Mouse (Mus musculus) midbrain, postnatal 0 days (tissue): ENCODE data around the gene Hlcs. TPM values are rescaled to one million over a fixed set of nuclear protein-coding genes. Genes with fewer than 3 reads are reported as not detected.
A peak's percentile ranks its signal among the peaks of the same experiment; 100 is the strongest.

Experiments
- ATAC-seq: fragments of 200-750 bp; cut with Nextera tagmentation; 2 replicates; pipeline ENCODE4 v1.8.0; 2017; ENCODE audit warnings: moderate number of reproducible peaks, mild to moderate bottlenecking, moderate TSS enrichment, moderate library complexity; ENCODE audit not compliant: low FRiP score
- DNase-seq: peaks from one replicate; pipeline ENCODE4 v3.0.0-alpha.2; 2015; ENCODE audit warnings: low spot score
- H3K27ac ChIP-seq: fragments of 300-500 bp; sonication (generic); 2 replicates; pipeline ENCODE4 v1.5.1; 2014; ENCODE audit warnings: low read depth, mild to moderate bottlenecking, low read length, mixed read lengths
- H3K27me3 ChIP-seq: fragments of 300-500 bp; sonication (generic); 2 replicates; pipeline ENCODE4 v1.6.1; 2014; ENCODE audit warnings: low read length, control low read depth, mixed read lengths; ENCODE audit not compliant: insufficient read depth
- H3K36me3 ChIP-seq: fragments of 300-500 bp; sonication (generic); 2 replicates; pipeline ENCODE4 v1.6.1; 2014; ENCODE audit warnings: low read length, control low read depth, mixed read lengths; ENCODE audit not compliant: insufficient read depth
- H3K4me1 ChIP-seq: fragments of 300-500 bp; sonication (generic); 2 replicates; pipeline ENCODE4 v1.6.1; 2014; ENCODE audit warnings: mild to moderate bottlenecking, control low read depth, antibody characterized with exemption, low read length, mixed read lengths; ENCODE audit not compliant: insufficient read depth
- H3K4me2 ChIP-seq: fragments of 300-500 bp; sonication (generic); 2 replicates; pipeline ENCODE4 v1.6.1; 2014; ENCODE audit warnings: low read depth, mild to moderate bottlenecking, low read length, mixed read lengths; ENCODE audit not compliant: poor library complexity, severe bottlenecking
- H3K4me3 ChIP-seq: fragments of 300-500 bp; sonication (generic); 2 replicates; pipeline ENCODE4 v1.5.1; 2014; ENCODE audit warnings: low read depth, mild to moderate bottlenecking, low read length, moderate library complexity
- H3K9ac ChIP-seq: fragments of 300-500 bp; sonication (generic); replicated peaks from 2 replicates; pipeline ENCODE4 v1.6.1; 2014; ENCODE audit warnings: mild to moderate bottlenecking, low read length, moderate library complexity, mixed read lengths; ENCODE audit not compliant: poor library complexity, severe bottlenecking
- H3K9me3 ChIP-seq: fragments of 300-500 bp; sonication (generic); 2 replicates; pipeline ENCODE4 v1.6.1; 2016; ENCODE audit warnings: low read length, control low read depth
- CTCF ChIP-seq: IDR thresholded peaks from 2 replicates; pipeline ENCODE4 v1.5.1; 2016; ENCODE audit warnings: antibody characterized with exemption, mild to moderate bottlenecking
- WGBS: fragments of 180-500 bp; shearing (Covaris S2); extraction: QIAGEN DNeasy Blood & Tissue Kit; methylation state at CpG from one replicate; pipeline ENCODE4 v1.1.7; 2014; 5-methylcytosine and 5-hydroxymethylcytosine counted together
- polyA plus RNA-seq: library from polyadenylated mRNA; unstranded; fragments of >200 nt; fragmentation: Nextera tagmentation; extraction: Ambion mirVana; gene quantifications from 2 replicates; pipeline ENCODE4 v1.2.1, GENCODE M21; 2015
- total RNA-seq: library from RNA; depleted of rRNA; stranded (reverse); fragments of >200 nt; gene quantifications from 2 replicates; pipeline ENCODE4 v1.2.3, GENCODE M21; 2014

The Hlcs gene
- total and polyA plus RNA-seq, 2 experiments from 2014 or later = 7.8 to 10.0 TPM

- Histone ChIP-seq H3K4me1 (peaks cover 5% of the 10 kb centered on the region; the same call in 1 of the 2 replicates), H3K36me3 (no peaks in the 10 kb centered on the region), H3K27me3 (no peaks in the 10 kb centered on the region; the same call in 1 of the 2 replicates), H3K4me2 (no peak overlapping the region), H3K9ac (no peak overlapping the region), H3K9me3 (no peaks in the 10 kb centered on the region), H3K27ac (no peak overlapping the region), H3K4me3 (no peak overlapping the region)
- ATAC-seq (no peak), DNase-seq (no peak)
- no peak for TF ChIP-seq CTCF
- WGBS = 83% methylated on average over 5 of the region's 5 CpGs
Measured at GRCm38 (mm10) chr16:94317752-94318151, 4.4 kb upstream of the Hlcs start.

DNA sequence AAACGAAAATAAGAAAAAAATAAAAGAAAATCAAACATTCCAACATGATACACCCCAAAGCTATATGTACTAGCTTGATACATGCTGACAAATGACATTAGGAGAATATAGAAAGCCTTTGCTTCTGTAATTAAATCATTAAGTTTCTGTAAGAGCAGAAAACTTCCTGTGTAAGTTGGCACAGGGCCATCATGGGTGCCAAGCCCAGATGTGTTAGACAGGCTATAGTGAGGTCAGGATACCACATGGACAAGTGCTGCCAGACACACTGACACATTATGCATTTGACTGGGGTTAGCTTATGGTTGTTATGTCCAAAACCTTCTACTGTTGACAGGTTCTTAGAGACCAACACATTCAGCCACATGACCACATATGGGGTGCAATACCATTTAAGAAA lies 1.8 kb upstream of the Hlcs start:
- Histone ChIP-seq H3K27ac (no peak overlapping the region), H3K4me1 (peaks cover 10% of the 10 kb centered on the region; the same call in 1 of the 2 replicates), H3K4me2 (no peak overlapping the region), H3K9ac (no peak overlapping the region), H3K4me3 (no peak overlapping the region), H3K27me3 (no peaks in the 10 kb centered on the region; the same call in 1 of the 2 replicates), H3K9me3 (no peaks in the 10 kb centered on the region), H3K36me3 (no peaks in the 10 kb centered on the region)
- no peak for TF ChIP-seq CTCF
- ATAC-seq (no peak), DNase-seq (no peak)
- WGBS = 47% methylated on average over 1 of the region's 1 CpGs

DNA sequence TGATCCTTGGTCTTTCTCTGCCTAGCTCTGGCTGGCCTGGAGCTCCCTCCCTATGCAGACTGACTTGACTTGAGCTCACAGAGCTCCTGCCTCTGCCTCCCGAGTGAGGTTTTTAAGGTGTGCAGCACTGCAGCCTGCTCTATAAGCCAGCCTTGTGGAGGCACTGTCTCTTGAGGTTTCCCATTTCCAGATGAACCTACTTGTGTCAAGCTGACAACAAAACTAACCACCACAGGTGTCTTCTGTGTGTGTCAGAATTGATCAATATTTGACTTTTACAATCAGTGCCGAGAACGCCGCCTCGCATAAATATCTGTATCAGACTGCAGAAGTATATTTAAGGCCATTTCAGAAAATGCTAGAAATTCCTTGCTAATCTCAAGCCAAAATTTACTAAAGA lies 1.3 kb upstream of the Hlcs start:
- ATAC-seq (no peak), DNase-seq (no peak)
- peak overlapping the region; percentile 100 for H3K27ac ChIP-seq
- H3K9me3 ChIP-seq = no peaks in the 10 kb centered on the region
- TF ChIP-seq CTCF = no peak
- H3K4me2 ChIP-seq = no peak overlapping the region
- no peaks in the 10 kb centered on the region for H3K36me3 ChIP-seq
- peaks cover 10% of the 10 kb centered on the region; the same call in 1 of the 2 replicates for H3K4me1 ChIP-seq
- H3K9ac ChIP-seq = no peak overlapping the region
- 91% methylated on average over 5 of the region's 5 CpGs for WGBS
- H3K4me3 ChIP-seq = no peak overlapping the region
- no peaks in the 10 kb centered on the region; the same call in 1 of the 2 replicates for H3K27me3 ChIP-seq

GRCm38 (mm10) chr16:94312663-94313228 lies 625 bp downstream of the Hlcs start:
- Histone ChIP-seq H3K36me3 (no peaks in the 10 kb centered on the region), H3K4me1 (peaks cover 10% of the 10 kb centered on the region; the same call in 1 of the 2 replicates), H3K9ac (peak overlapping the region; percentile 86), H3K9me3 (no peaks in the 10 kb centered on the region), H3K27me3 (no peaks in the 10 kb centered on the region; the same call in 1 of the 2 replicates), H3K4me3 (peak overlapping the region; percentile 52), H3K27ac (peak overlapping the region; percentile 100), H3K4me2 (peak overlapping the region; percentile 73)
- ATAC-seq (peak; percentile 90), DNase-seq (peak; percentile 98)
- 1% methylated on average over 20 of the region's 20 CpGs for WGBS
- peak; percentile 65 for TF ChIP-seq CTCF

- Histone ChIP-seq H3K4me1 (peaks cover 10% of the 10 kb centered on the region; the same call in 1 of the 2 replicates), H3K4me3 (peak overlapping the region; percentile 52; the same call in 1 of the 2 replicates), H3K9me3 (no peaks in the 10 kb centered on the region), H3K9ac (peak overlapping the region; percentile 86), H3K4me2 (peak overlapping the region; percentile 73), H3K27me3 (no peaks in the 10 kb centered on the region; the same call in 1 of the 2 replicates), H3K36me3 (no peaks in the 10 kb centered on the region), H3K27ac (peak overlapping the region; percentile 100)
- no peak for TF ChIP-seq CTCF
- ATAC-seq (no peak), DNase-seq (no peak)
- WGBS = 49% methylated on average over 4 of the region's 4 CpGs
Measured at GRCm38 (mm10) chr16:94311931-94312330, 1.4 kb downstream of the Hlcs start.

- Histone ChIP-seq H3K27ac (peak overlapping the region; percentile 100), H3K36me3 (no peaks in the 10 kb centered on the region), H3K27me3 (no peaks in the 10 kb centered on the region; the same call in 1 of the 2 replicates), H3K4me2 (peak overlapping the region; percentile 73), H3K9ac (0 out of 2 replicates have a peak overlapping the region, but pooled peaks have one; percentile 5), H3K9me3 (no peaks in the 10 kb centered on the region), H3K4me3 (no peak overlapping the region), H3K4me1 (peaks cover 10% of the 10 kb centered on the region; the same call in 1 of the 2 replicates)
- ATAC-seq = no peak
- WGBS = 44% methylated on average over 1 of the region's 1 CpGs
- no peak for DNase-seq
- TF ChIP-seq CTCF = no peak
Measured at GRCm38 (mm10) chr16:94311416-94311815, 2.0 kb downstream of the Hlcs start.
